Mouse (Mus musculus) ES-Bruce4 (cell line): ENCODE data around the gene Tenm3. TPM values are rescaled to one million over a fixed set of nuclear protein-coding genes. Genes with fewer than 3 reads are reported as not detected.

Source experiments
- H3K27ac ChIP-seq: 2 replicates; pipeline ENCODE4 v1.5.1; 2012; ENCODE audit warnings: low read length, inconsistent platforms; ENCODE audit not compliant: insufficient read depth
- H3K27me3 ChIP-seq: 2 replicates; pipeline ENCODE4 v1.6.1; 2012; ENCODE audit warnings: mild to moderate bottlenecking, low read length, inconsistent platforms; ENCODE audit not compliant: control insufficient read depth, poor library complexity, insufficient read depth, severe bottlenecking
- H3K36me3 ChIP-seq: 2 replicates; pipeline ENCODE4 v1.6.1; 2012; ENCODE audit warnings: inconsistent platforms, mild to moderate bottlenecking, low read length, moderate library complexity; ENCODE audit not compliant: control insufficient read depth, poor library complexity, insufficient read depth, severe bottlenecking
- H3K4me1 ChIP-seq: one replicate; pipeline ENCODE4 v1.8.1; 2011; ENCODE audit warnings: low read length; ENCODE audit not compliant: control insufficient read depth, insufficient read depth
- H3K4me3 ChIP-seq: 2 replicates; pipeline ENCODE4 v1.5.1; 2011; ENCODE audit warnings: low read depth, mild to moderate bottlenecking, low read length
- H3K9ac ChIP-seq: 2 replicates; pipeline ENCODE4 v1.6.1; 2012; ENCODE audit warnings: low read depth, mild to moderate bottlenecking, inconsistent platforms; ENCODE audit not compliant: poor library complexity, severe bottlenecking
- H3K9me3 ChIP-seq: replicated peaks from 2 replicates; pipeline ENCODE4 v1.6.1; 2012; ENCODE audit warnings: mild to moderate bottlenecking, low read length, inconsistent platforms; ENCODE audit not compliant: control insufficient read depth, poor library complexity, insufficient read depth, severe bottlenecking
- CTCF ChIP-seq: IDR thresholded peaks from one replicate; pipeline ENCODE4 v1.8.1; 2011; ENCODE audit warnings: low read depth, low read length
- EP300 ChIP-seq: IDR thresholded peaks from 2 replicates; pipeline ENCODE4 v1.6.1; 2011; ENCODE audit warnings: low read depth, low read length; ENCODE audit not compliant: insufficient read depth
- POLR2A ChIP-seq: IDR thresholded peaks from one replicate; pipeline ENCODE4 v1.8.1; 2011; ENCODE audit warnings: low read length; ENCODE audit not compliant: insufficient read depth
- polyA plus RNA-seq: library from polyadenylated mRNA; stranded (reverse); fragments of >200 nt; gene quantifications from 2 replicates; pipeline ENCODE4 v1.2.4, GENCODE M21; 2011; ENCODE audit warnings: low read depth; ENCODE audit not compliant: missing spikeins, insufficient read depth, insufficient read length

Tenm3 gene
- polyA plus RNA-seq, 1 experiment: 19.2 TPM

- Histone ChIP-seq H3K27ac (no peak overlapping the region), H3K4me1 (no peaks in the 10 kb centered on the region), H3K4me3 (no peak overlapping the region), H3K36me3 (no peaks in the 10 kb centered on the region), H3K9ac (no peak overlapping the region), H3K9me3 (no peaks in the 10 kb centered on the region), H3K27me3 (no peaks in the 10 kb centered on the region)
- TF ChIP-seq EP300: no peak
Observed at GRCm38 (mm10) chr8:48507719-48508501, 335.8 kb downstream of the Tenm3 start.

DNA sequence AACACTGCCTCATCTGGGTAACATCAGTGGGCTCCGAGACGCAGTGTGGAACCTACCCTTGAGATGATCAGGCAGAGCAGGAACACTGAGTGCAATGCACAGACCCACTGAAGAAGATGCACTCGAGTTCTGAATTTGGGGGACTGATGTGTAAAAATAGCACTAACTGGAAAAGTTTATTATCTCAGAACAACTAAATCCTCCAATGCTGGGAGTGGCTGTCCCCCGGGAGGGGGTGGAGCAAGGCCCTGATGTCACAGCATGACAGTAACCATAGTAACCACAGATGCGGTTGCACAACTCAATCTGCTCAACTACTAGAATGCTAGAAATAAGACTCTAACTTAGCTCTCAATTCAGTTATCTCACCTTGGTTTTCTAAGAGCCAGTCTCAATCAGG lies 351.3 kb downstream of the Tenm3 start:
- H3K4me3 ChIP-seq: no peak overlapping the region
- TF ChIP-seq EP300 (no peak), POLR2A (no peak), CTCF (no peak)
- no peak overlapping the region for H3K9ac ChIP-seq
- H3K27me3 ChIP-seq: no peaks in the 10 kb centered on the region
- H3K4me1 ChIP-seq: no peaks in the 10 kb centered on the region
- no peaks in the 10 kb centered on the region for H3K36me3 ChIP-seq
- no peak overlapping the region for H3K27ac ChIP-seq
- H3K9me3 ChIP-seq: no peaks in the 10 kb centered on the region

DNA sequence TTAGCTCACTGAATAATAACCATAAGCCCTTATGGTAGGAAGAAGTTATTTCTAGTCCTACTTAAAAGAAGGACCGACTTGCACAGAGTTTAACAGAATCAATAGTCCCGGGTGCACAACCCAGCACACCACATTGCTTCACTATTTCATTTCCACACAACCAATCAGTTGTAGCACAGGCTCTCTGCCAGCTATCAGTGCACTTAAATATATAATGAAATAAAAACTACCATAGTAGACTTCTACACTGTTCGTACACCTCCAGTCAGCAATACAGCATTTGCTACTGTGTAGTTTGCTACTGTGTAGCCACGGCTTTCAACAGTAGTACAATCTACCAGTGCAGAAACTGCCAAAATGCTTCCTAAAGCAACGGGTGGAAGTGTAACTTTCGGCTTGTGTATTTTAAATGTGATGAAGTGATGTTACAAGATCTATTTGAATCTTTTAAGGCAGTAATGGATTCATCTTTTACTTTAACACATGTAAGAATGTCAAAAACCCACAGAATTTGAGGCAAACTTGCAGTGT lies 353.1 kb downstream of the Tenm3 start:
- no peak for TF ChIP-seq EP300
- TF ChIP-seq CTCF: no peak
- no peak for TF ChIP-seq POLR2A
- Histone ChIP-seq H3K36me3 (no peaks in the 10 kb centered on the region), H3K27ac (no peak overlapping the region), H3K27me3 (no peaks in the 10 kb centered on the region), H3K4me1 (no peaks in the 10 kb centered on the region), H3K4me3 (no peak overlapping the region), H3K9ac (no peak overlapping the region), H3K9me3 (no peaks in the 10 kb centered on the region)

DNA sequence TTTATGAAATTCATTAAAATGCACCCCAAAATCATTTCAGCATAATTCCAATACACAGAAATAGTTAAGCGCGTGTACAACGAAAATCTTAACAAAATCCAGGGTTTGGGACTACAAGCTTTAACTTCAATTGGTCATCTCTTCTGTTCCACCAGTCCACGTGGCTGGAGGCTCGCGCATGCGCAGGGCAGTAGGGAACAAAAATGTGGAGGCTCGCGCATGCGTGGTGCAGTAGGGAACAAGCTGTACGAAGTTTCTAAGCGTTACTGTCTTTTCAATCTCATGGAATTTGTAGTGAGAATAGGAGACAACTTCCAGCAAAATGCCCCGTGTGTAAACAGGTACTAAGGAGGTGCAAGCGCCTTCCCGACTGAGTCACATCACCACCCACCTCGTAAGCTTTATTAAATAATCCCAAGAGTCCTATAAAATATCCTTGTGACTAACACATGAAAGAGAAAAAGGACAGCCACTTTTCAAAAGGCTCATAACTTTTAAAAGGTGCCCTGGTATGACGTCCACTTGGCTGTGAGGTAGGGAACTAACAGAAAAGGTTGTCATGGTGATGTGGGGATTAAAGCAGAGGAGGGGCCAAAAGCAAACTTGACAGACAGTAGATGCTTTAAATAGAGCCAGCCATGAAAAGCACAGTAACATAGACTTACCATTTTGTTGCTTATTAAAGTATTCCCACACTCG lies 353.7 kb downstream of the Tenm3 start:
- TF ChIP-seq EP300: no peak
- no peak for TF ChIP-seq CTCF
- no peak for TF ChIP-seq POLR2A
- no peaks in the 10 kb centered on the region for H3K9me3 ChIP-seq
- no peaks in the 10 kb centered on the region for H3K36me3 ChIP-seq
- H3K27ac ChIP-seq: no peak overlapping the region
- no peaks in the 10 kb centered on the region for H3K4me1 ChIP-seq
- no peaks in the 10 kb centered on the region for H3K27me3 ChIP-seq
- H3K9ac ChIP-seq: no peak overlapping the region
- H3K4me3 ChIP-seq: no peak overlapping the region

DNA sequence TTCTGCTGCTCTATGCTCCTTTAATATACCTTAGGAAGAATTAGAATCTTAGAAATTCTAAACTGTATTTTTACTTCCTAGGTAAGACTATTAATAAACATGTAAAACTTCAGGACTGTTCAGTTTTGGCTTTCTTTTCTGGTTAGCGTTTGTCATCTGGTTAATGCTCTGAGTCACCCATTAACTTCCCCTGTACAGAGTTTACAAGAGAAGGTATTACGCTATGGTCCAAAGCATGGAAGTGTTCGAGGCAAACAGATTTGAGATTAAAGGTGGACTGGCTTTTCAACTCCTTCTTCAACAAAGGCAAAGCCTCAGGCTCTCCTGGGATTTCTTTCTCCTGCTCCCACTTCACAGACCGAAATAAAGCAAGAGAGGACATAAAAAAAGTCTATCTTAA lies 354.3 kb downstream of the Tenm3 start:
- Histone ChIP-seq H3K27ac (no peak overlapping the region), H3K4me1 (no peaks in the 10 kb centered on the region), H3K27me3 (no peaks in the 10 kb centered on the region), H3K9ac (no peak overlapping the region), H3K4me3 (no peak overlapping the region), H3K36me3 (no peaks in the 10 kb centered on the region), H3K9me3 (no peaks in the 10 kb centered on the region)
- TF ChIP-seq EP300 (no peak), CTCF (no peak), POLR2A (no peak)

- H3K9ac ChIP-seq: no peak overlapping the region
- no peak overlapping the region for H3K27ac ChIP-seq
- no peaks in the 10 kb centered on the region for H3K27me3 ChIP-seq
- TF ChIP-seq EP300 (no peak), CTCF (no peak), POLR2A (no peak)
- no peaks in the 10 kb centered on the region for H3K36me3 ChIP-seq
- no peaks in the 10 kb centered on the region for H3K4me1 ChIP-seq
- no peaks in the 10 kb centered on the region for H3K9me3 ChIP-seq
- H3K4me3 ChIP-seq: no peak overlapping the region
Observed at GRCm38 (mm10) chr8:48488809-48489208, 354.9 kb downstream of the Tenm3 start.
